Mouse (Mus musculus) G1E (cell line): ENCODE measurements around the gene Atrnl1.

Source experiments
- CTCF ChIP-seq: IDR thresholded peaks from 2 replicates; pipeline ENCODE4 v1.5.1; 2012; ENCODE audit warnings: low read depth, low read length, inconsistent platforms, mixed read lengths
- GATA1 ChIP-seq: IDR thresholded peaks from 2 replicates; pipeline ENCODE4 v1.6.1; 2012; ENCODE audit warnings: borderline replicate concordance, low read length, inconsistent platforms, mixed read lengths
- GATA2 ChIP-seq: IDR thresholded peaks from 2 replicates; pipeline ENCODE4 v1.6.1; 2012; ENCODE audit warnings: low read depth, low read length, inconsistent platforms, borderline replicate concordance
- POLR2AphosphoS5 ChIP-seq: IDR thresholded peaks from 2 replicates; pipeline ENCODE4 v1.6.1; 2012; ENCODE audit warnings: low read depth, low read length, inconsistent platforms; ENCODE audit not compliant: insufficient replicate concordance
- TAL1 ChIP-seq: conservative IDR thresholded peaks from 2 replicates; pipeline ENCODE4 v1.6.1; 2012; ENCODE audit warnings: low read depth, low read length, inconsistent platforms, mixed read lengths

DNA sequence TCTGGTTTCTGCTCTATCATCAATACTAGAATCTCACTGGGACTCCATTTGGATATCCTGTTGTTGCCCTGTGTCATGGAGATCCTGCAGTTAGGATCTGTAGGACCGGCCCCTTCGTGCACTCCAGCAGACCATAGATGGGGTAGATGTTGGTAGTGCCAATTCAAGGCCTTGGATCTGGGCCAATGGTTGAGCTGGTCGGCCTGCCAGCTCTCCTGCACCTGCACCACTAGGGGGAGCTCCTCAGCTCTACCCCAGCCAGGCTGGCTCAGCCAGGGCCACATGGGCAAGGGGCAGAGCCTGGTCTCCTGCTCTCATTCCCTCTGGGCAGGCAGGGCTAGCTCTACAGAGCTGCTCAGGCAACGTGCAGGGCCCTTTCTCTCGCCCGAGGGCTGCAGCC is 114.1 kb downstream of the Atrnl1 start:
- peak; percentile 72; the same call in 1 of the 2 replicates for TF ChIP-seq CTCF
- no peak for TF ChIP-seq GATA1
- TF ChIP-seq TAL1: no peak
- no peak for TF ChIP-seq POLR2AphosphoS5
- no peak for TF ChIP-seq GATA2
